Mouse (Mus musculus) thymus, adult 2 months (tissue): ENCODE data around the gene Tnnc1.

Source experiments
- CTCF ChIP-seq: fragments of 200-500 bp; IDR thresholded peaks from 2 replicates; pipeline ENCODE4 v1.5.1; 2012; ENCODE audit warnings: mild to moderate bottlenecking, control low read depth, low read length, moderate library complexity, borderline replicate concordance; ENCODE audit not compliant: control insufficient read depth, poor library complexity, insufficient read depth; ENCODE audit errors: extremely low read depth
- POLR2A ChIP-seq: fragments of 200-500 bp; IDR thresholded peaks from 2 replicates; pipeline ENCODE4 v1.6.1; 2012; ENCODE audit warnings: mild to moderate bottlenecking, low read length, control low read depth, moderate library complexity; ENCODE audit not compliant: control insufficient read depth, poor library complexity, insufficient read depth; ENCODE audit errors: extremely low read depth

DNA sequence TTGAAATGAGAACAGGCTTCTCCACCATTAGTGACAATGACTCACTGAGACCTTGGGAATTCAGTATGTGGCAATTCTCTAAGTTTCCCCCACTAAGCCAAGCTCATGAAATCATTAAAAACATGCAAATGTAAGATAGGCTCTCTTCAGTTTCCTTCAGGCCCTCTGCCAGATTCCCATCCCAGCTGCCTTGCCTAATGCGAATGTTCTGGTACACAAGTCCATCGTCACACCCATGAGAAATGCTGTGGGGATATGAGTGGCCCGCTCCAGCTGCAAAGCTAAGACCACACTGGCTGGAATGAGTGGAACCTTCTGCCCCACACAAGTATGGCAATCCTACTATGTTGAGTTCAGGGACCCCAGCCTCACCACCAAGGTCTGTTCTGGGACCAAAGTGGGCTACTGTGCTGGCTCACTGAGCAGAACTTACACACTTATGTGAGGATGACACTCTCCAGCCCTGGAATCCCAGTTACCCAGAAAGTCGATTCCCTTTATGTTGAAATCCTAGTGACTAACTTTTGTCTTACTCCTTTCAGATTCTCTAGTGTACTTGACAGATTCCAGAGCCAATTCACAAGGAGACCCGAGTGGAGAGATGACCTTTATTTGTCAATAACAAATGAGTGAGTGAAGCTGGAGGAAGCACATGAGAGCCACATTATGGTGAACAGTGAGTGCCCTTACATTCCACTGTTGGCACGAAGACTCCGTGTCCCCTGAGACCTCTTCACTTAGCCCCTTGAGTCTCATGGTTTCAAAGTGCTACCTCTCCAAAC lies 29.2 kb downstream of the Tnnc1 start:
- TF ChIP-seq CTCF (no peak), POLR2A (no peak)
